Mouse (Mus musculus) retina, adult 2 months (tissue): ENCODE data around the gene Esr1.

Source experiments
- DNase-seq: peaks from one replicate; pipeline ENCODE4 v3.0.0-alpha.2; 2012; ENCODE audit warnings: low read depth, low spot score

The Esr1 gene

DNA sequence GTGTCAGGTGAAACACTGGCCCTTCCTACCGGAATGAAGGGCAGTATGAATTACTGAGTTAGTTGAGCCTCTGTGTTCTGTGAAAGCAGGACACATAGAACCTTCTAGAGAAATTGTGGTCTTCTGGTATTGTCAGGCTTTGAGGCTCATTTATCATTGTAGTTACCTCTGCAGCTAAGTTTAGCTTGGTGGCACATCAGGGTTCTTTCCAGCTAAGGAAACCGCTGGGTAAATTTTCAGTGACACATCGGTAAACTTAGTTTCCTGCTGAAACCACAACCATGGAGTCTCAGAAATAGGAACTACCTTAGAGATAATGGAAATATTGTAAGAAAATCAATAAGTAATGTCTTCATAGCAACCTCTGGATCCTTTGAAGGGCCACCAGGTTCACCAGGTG lies 366.0 kb downstream of the Esr1 start:
- DNase-seq = no peak

DNA sequence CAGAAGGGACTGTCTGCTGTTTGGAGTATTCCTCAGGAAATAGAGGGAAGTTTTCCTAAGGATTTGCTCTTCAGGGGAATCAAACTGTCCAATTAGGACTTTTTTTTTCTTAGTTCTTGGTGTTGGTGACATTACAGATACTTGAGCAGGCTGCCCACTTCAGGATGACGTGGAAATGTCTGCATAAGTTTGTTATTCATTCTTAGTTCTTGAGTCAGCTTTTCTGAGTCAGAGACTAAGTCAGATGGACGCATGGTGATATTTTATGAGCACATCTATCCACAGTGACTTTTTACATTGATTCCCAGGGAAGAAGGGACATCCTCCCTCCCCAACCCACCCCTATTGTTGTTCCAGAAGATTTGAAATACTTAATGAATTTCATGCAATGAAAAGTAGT lies 372.5 kb downstream of the Esr1 start:
- no peak for DNase-seq

DNA sequence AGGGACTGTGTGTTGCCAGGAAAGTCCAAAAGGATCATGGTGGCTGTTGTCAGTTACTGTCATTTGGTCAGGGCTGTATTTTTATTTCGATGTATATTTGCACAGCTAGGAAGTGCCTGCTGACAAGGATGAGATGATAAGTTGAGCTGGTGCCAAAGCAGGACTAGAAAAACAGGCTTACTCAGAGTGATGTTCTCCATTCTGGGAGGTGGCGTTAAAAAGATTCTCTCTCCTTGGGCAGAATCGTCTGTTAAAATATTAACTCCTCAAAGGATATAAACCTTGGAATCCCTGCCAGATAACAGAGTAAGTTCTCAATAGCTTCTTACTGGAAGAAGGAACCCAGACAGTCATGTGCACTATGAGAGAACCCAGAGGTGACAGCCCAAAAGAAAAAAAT lies 382.4 kb downstream of the Esr1 start:
- DNase-seq = no peak

DNA sequence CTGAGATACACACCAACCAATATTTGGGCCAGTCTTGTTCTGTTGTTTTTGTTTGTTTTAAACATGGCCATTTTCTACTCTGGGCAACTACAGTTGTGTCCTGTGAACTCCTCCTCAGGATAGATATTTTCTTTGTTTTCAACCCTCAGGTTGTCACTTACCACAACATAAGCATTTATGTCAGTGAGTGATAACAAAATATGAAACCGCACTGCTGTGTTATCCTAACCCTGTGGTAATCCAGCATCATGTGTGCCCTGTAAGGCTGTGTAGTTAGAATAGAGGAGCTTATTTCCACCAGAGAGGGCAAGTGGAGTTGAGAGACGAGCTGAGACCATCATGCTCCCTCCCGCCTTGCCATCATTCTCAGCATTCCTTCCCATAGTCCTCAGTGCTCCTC lies 385.2 kb downstream of the Esr1 start:
- DNase-seq = no peak

DNA sequence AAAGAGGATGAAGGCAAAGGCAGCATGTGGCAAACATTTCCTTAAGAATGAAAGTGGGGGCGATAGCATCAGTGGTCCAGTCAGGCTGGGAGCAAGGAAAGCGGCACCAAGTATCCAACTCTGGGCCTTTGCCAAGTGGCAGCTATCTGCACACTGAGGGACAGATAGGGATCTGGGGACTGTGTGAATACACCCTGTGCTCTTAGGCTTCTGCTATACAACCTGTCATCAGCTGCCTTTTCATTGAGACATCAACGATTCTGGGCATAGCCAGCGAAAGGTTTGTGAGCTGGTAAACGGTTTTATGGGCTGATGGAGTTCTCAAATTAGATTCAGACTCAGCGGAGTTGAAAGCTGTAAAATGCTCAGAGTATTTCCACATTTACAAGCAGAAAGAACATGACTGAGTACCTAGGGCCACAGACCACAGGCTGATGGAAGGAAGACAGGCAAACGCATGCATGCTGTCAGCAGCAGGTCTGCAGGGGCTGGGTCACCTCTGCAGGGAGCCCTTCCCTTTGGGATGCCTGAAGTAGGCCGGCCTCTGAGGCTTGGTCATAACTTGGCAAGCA lies 397.5 kb downstream of the Esr1 start:
- DNase-seq = no peak

DNA sequence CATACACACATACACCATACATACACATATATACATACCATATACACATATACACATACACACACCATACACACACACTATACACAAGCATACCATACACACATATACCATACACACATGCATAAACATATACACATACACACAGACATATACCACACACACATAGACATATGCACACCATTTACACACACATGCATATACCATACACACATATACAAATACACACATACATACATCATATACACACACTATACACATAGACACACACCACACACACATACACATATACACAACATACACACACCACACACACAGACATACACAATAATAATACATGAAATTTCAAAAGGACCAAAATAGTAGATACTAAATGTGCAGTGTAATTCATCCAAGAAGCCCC lies 400.6 kb downstream of the Esr1 start:
- DNase-seq = no peak

DNA sequence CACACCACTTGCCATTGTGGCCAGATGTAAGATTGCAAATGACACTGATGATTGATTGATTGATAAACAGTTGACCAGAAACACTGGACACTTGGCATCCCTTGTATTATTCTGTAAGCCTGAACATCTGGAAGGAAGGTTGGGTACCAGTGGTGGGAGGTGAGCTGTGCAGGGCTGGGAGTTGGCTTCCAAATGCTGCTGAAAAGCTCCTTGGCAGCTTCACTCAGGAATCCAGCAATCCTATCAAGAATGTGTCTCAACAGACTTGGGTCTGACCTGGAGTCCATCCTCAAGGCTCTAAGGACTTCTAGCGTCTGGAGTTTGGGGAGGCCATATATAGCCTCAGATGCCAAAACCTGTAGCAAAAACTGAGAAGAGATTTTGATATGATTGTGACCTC lies 403.6 kb downstream of the Esr1 start:
- no peak for DNase-seq

DNA sequence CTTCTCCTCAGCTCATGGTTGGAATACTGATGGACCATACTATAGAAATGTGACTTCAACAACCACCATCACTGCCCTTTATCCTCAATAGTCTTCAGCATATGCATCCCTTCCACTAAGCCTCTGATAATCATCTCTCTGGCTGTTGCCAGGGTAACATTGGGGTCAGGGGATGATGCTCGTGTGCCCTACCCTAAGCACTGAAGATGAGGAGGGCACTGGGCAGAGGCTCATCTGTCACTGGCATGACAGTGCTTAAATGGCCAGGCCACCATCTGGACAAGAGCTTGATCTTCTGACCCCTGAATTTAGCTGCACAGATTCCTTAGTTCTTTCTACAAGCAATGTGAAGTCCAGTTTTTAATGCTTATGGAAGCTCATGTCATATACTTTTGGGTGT lies 405.8 kb downstream of the Esr1 start:
- DNase-seq = no peak

DNA sequence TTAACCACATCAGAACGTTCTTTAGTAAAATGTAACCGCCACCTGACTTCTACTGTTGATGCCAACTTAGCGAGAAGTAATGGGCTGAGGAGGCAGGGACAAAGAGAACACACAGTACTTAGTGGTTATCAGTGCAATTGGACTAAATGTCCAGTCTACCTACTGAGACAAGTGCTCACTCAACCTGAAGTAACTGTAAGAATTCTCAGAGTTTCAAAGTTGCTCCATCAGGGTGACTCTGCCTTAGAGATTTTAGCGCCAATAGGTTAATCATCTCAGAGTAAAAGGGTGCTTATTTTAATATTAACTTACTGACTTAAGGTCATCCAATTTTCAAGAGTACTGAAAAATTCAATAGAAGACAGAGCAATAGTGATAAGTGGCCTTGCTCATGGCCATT lies 414.5 kb downstream of the Esr1 start:
- no peak for DNase-seq

DNA sequence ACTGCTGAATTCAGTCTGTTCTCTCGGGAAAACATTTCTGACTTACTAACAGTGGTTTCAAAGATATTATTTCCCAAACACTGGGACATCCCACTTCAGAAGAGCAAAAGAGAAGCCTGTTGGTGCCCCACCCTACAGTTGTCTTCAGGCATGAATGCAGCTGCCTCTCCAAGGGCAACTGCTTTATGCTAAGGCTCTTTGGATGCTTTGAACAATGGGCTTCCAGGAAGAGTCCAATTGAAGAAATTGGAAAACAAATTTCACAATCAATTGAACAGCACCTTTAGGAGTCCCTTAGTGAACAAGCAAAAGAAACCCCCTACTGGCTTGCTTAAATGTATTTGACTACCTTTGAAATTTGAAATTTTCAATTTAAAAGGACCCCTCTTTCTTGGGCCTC lies 415.8 kb downstream of the Esr1 start:
- DNase-seq = no peak

DNA sequence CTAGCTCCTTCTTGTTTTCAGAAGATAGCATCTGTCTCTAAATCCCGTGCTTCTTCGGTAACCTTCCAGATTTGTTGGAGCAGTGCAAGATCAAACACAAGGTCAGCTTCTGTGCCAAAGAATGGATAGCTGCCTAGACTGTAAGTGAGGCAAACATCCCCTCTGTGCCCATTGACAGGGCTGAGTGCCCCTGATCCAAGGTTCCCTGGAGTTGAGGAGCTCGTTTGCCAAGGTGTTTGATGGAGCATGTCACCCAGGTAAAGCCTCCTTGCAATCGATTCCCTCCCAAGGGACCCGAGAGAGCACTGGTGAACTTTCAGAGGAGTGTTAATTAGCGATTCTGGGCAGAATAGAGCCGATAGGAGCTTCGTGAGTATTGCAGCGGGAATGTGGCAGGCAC lies 416.9 kb downstream of the Esr1 start:
- no peak for DNase-seq

DNA sequence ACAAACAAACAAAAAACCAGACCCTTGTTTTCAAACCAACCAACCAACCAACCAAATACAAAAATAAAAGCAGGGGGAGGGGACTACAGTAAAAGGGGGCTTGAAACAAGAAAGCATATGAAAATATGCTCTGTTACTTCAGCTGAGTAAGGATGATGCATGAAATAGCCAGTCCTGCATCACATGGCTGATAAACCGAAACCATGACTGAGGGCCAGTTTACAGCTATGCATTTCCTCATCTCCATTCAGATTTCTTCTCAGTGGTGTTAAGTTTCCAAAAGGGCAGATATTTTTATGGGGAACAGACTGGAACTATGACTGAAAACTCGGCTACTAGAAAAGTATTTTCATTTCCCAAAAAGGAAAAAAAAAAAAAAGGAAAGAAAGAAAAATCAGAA lies 417.8 kb downstream of the Esr1 start:
- no peak for DNase-seq

DNA sequence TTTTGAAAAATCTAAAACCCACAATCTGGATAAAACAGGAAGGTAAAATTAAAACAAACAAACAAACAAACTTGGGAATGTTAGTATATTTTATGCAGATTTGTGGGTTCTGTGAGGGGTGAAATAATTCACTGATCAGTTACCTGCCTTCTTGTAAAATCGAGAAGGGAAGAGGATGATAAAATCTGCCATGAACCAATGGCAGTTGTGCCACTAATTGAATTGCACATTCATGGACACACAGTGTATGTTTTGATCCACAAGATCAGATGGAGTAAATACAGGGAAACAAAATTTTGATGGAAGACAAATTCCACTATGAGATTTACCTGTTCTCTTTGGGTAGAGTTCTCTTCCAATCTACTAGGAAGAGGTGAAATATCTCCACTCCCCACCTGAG lies 418.5 kb downstream of the Esr1 start:
- no peak for DNase-seq

DNA sequence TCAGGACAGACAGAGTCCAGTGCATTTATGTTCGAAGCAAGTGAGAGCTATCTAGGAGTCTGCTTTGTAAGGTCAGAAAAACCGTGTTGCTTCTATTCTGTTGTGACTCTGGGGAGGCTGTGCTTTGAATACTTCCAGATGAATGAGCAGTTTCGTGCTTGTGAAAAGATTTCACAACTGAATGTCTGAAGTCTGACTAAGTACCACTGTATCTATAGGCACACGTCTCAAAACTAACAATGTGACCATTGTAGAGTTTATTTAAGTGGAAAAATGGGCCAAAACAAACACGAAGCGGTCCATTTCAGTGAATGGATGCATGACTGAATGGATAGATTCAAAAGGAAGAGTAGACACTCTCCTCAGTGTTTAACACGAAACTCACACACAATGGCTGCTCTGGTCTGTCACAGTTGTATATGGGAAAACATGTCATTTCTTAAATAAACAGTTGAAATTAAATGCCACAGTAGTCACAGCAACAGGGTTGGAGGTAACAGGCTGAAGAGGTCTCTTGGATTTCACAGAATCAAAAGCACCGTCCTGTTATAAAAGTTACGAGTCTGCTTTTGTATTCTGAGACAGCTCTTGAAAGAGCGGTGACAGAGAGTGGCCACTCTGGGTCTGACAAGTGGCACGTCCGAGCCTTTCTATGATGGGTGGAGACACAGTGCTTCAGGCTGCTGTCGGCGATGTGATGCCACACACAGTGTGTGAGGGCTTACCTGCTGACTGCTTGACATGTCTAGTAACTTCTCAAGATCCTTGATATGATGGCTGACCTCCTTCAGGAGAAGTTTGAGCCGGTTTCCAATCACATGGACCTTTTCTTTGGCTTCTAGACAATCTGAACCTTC lies 421.0 kb downstream of the Esr1 start:
- DNase-seq = no peak

DNA sequence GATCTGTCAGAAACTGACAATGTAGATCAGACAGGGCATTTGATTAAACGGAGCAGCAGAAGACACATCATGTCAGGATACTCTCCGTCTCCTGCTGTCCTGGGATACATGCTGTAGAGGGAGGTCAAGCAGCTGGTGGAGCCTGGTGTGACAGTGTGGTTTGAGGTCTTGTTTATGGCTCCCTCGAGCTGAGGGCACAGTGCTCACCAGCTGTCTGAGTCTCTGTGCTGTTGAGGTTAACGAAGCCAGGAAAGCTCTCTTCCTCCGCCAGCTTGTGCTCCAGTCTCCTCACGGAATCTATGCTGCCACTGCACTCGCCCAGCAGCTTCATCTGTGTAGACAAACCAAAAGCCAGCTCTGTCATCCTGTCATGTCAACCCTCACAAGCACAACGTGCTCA lies 429.9 kb downstream of the Esr1 start:
- DNase-seq = no peak

DNA sequence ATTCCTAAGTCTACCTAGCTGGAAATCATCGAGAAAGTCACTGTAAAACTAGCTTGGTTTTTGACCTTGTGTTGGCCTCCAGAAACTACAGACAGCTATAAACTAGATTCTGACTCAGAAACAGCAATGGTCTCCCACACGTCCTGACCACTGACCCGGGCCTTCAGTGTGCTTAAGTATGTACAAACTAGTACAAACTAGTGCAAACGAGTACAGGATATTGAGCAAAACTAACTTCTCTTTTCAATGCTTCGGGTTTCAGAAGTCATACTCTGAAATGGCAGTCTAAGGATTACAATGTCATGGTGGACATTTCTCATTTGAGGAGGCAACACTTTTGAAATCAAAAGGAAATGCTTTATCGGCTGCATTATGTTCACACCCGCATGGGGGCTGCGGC lies 433.1 kb downstream of the Esr1 start:
- no peak for DNase-seq

DNA sequence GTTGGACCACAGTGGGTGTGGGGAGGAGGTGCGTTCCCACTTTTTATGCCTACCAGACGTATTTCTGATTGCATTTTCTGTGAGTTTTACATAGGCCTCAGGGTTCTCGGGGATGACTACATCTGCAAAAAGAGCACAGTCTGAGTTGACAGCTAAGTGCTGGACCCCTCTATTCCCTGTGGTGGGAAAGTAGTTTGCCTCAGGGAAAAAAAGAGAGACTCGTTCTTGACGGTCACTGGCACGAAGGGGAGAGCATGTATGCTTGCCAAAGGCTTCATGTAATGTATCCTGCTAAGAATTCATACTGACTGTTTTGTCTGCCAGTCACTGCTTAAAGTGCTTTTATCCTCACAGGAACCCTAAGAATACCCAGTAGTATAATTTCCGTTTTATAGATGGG lies 433.8 kb downstream of the Esr1 start:
- no peak for DNase-seq

DNA sequence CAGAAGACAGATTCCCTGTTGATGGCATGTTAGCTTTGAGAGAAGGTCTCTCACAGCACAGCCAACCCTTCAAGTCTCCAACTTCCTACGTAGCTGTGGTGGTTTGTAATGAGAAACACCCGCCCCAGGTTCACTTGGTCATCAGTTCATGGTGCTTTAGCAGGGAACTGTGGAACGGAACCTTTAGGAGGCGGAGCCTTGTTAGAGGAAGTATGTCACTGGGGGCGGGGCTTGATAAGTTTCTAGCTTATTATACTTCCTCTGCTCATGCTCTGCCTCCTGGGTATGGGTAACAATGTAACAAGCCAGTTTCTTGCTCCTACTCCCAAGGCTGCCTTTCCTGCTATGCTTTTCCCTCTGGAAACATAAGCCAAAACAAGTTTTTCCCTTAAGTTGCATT lies 434.3 kb downstream of the Esr1 start:
- no peak for DNase-seq
